Mouse (Mus musculus) intestine, embryonic 14.5 days (tissue): Measurements from ENCODE around the gene Pax6. TPM values are rescaled to one million over a fixed set of nuclear protein-coding genes. Genes with fewer than 3 reads are reported as not detected.

Source experiments
- ATAC-seq: fragments of 200-750 bp; cut with Nextera tagmentation; replicated peaks from 2 replicates; pipeline ENCODE4 v1.8.0; 2017; ENCODE audit warnings: low read depth, moderate number of reproducible peaks, moderate TSS enrichment, moderate library complexity; ENCODE audit not compliant: low FRiP score, low TSS enrichment
- DNase-seq: peaks from one replicate; pipeline ENCODE4 v3.0.0-alpha.2; 2018; ENCODE audit warnings: low spot score
- H3K27ac ChIP-seq: fragments of 300-500 bp; sonication (generic); 2 replicates; pipeline ENCODE4 v1.5.1; 2014; ENCODE audit warnings: low read depth, mild to moderate bottlenecking, control low read depth
- H3K27me3 ChIP-seq: fragments of 300-500 bp; sonication (generic); replicated peaks from 2 replicates; pipeline ENCODE4 v1.6.1; 2014; ENCODE audit warnings: low read length, control low read depth; ENCODE audit not compliant: control insufficient read depth, insufficient read depth
- H3K36me3 ChIP-seq: fragments of 300-500 bp; sonication (generic); 2 replicates; pipeline ENCODE4 v1.6.1; 2014; ENCODE audit warnings: low read length, control low read depth; ENCODE audit not compliant: control insufficient read depth, insufficient read depth
- H3K4me1 ChIP-seq: fragments of 300-500 bp; sonication (generic); replicated peaks from 2 replicates; pipeline ENCODE4 v1.6.1; 2014; ENCODE audit warnings: low read length, control low read depth, mixed read lengths; ENCODE audit not compliant: control insufficient read depth, insufficient read depth
- H3K4me2 ChIP-seq: fragments of 300-500 bp; sonication (generic); 2 replicates; pipeline ENCODE4 v1.6.1; 2014; ENCODE audit warnings: low read length
- H3K4me3 ChIP-seq: fragments of 300-500 bp; sonication (generic); 2 replicates; pipeline ENCODE4 v1.5.1; 2014; ENCODE audit warnings: low read depth, low read length, control low read depth, mixed read lengths
- H3K9ac ChIP-seq: fragments of 300-500 bp; sonication (generic); 2 replicates; pipeline ENCODE4 v1.6.1; 2014; ENCODE audit warnings: mild to moderate bottlenecking, low read length
- H3K9me3 ChIP-seq: fragments of 300-500 bp; sonication (generic); 2 replicates; pipeline ENCODE4 v1.6.1; 2016; ENCODE audit warnings: low read length, control low read depth; ENCODE audit not compliant: control insufficient read depth
- WGBS: fragments of 180-500 bp; shearing (Covaris S2); extraction: QIAGEN DNeasy Blood & Tissue Kit; methylation state at CpG from one replicate; pipeline ENCODE4 v1.1.7; 2014; 5-methylcytosine and 5-hydroxymethylcytosine counted together
- polyA plus RNA-seq: library from polyadenylated mRNA; unstranded; fragments of >200 nt; fragmentation: Nextera tagmentation; extraction: Ambion mirVana; gene quantifications from 2 replicates; pipeline ENCODE4 v1.2.1, GENCODE M21; 2014

Pax6 gene
- polyA plus RNA-seq, 1 experiment from 2014 or later, result 2.2 TPM

DNA sequence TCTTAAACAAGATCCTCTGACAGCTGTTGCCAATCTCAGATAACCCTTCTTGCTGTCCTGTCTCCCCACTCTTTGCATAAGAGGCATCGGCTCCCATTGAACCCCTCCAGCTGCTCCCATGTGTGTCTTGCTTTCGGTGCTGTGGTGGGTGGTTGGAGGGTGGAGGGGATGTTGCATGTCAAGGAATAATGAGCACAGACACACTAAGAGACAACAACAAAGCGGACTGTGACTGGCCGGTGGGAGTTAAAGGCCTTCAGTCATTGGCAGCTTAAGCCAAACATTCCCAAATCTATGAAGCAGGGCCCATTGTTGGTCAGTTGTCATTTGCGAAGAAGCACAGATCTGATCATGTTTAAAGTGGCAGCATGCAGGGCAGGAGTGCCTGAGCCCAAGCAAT lies 29.0 kb downstream of the Pax6 start:
- Histone ChIP-seq H3K4me1 (no peaks in the 10 kb centered on the region), H3K27me3 (peaks cover 11% of the 10 kb centered on the region), H3K4me3 (no peak overlapping the region), H3K9me3 (no peaks in the 10 kb centered on the region), H3K27ac (no peak overlapping the region), H3K4me2 (no peak overlapping the region), H3K36me3 (peaks cover 7% of the 10 kb centered on the region; the same call in 1 of the 2 replicates), H3K9ac (no peak overlapping the region)
- no peak for DNase-seq
- 74% methylated on average over 5 of the region's 5 CpGs for whole genome bisulfite sequencing
- ATAC-seq, result no peak

DNA sequence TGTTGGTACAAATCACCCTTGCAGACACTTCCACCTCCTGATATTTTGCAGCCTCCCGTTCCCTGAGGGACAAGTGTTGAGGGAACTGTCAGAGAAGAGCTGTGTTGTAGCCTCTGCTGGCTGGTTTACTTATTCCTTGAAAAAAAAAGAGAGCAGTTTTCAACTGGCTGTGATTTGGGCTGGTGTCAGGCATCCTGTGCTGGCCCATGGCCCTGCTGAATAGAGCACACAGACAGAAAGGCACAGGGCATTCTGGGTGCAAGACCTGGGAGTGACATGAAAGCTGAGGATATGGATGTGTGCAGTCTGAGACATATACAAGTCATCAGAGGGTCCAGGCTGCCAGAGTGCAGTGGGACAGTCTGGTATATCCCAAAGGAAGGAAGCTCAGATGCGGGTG lies 29.9 kb downstream of the Pax6 start:
- peaks cover 2% of the 10 kb centered on the region; the same call in 1 of the 2 replicates for H3K27me3 ChIP-seq
- WGBS, result 88% methylated on average over 2 of the region's 2 CpGs
- no peaks in the 10 kb centered on the region for H3K4me1 ChIP-seq
- H3K9me3 ChIP-seq, result no peaks in the 10 kb centered on the region
- no peak for ATAC-seq
- DNase-seq, result no peak
- H3K27ac ChIP-seq, result no peak overlapping the region
- H3K4me3 ChIP-seq, result no peak overlapping the region
- peaks cover 7% of the 10 kb centered on the region; the same call in 1 of the 2 replicates for H3K36me3 ChIP-seq
- no peak overlapping the region for H3K9ac ChIP-seq
- no peak overlapping the region for H3K4me2 ChIP-seq

DNA sequence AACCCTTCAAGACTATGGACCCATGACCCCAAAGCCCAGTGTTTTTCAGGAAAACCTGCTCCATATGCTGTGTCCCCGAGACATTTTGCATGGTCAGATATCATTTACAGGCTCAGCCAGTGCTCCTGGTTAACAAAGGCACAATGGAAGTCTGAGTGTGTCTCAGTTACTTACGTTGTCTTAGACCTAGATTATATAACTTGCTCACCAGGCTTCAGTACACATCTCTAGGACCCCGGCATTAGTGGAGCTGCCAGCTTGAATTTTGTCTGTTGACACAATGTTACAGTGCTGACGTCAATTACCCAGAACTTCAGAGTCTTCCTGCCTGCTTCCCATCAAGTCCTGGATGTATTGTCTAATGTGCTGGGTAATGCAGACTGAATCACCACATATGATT lies 33.1 kb downstream of the Pax6 start:
- H3K27ac ChIP-seq, result no peak overlapping the region
- no peak overlapping the region for H3K4me2 ChIP-seq
- no peaks in the 10 kb centered on the region for H3K27me3 ChIP-seq
- H3K4me1 ChIP-seq, result no peaks in the 10 kb centered on the region
- DNase-seq, result no peak
- H3K4me3 ChIP-seq, result no peak overlapping the region
- no peak for ATAC-seq
- no peak overlapping the region for H3K9ac ChIP-seq
- H3K9me3 ChIP-seq, result no peaks in the 10 kb centered on the region
- H3K36me3 ChIP-seq, result peaks cover 7% of the 10 kb centered on the region; the same call in 1 of the 2 replicates
- 60% methylated on average over 4 of the region's 4 CpGs for WGBS

DNA sequence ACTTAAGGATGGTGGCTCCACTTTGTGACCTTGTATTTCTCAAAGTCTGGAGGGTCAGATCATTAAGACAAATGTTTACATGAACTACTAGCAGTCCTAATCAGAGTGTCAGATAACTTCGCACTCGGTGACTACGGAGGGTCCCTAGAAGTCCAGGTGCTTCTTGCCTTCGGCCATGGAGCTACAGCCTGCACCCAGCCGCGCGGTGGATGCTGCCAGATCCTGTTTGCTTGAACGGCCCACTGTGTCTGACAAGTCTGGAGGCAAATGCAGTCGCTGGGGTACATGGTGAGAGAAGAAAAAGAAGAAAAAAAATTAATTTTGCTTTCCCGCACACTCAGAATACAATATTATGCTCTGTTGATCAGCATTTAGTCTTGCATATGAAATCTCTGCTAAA lies 33.9 kb downstream of the Pax6 start:
- Histone ChIP-seq H3K4me3 (no peak overlapping the region), H3K4me2 (no peak overlapping the region), H3K36me3 (peaks cover 7% of the 10 kb centered on the region; the same call in 1 of the 2 replicates), H3K4me1 (no peaks in the 10 kb centered on the region), H3K9me3 (no peaks in the 10 kb centered on the region), H3K9ac (no peak overlapping the region), H3K27ac (no peak overlapping the region), H3K27me3 (no peaks in the 10 kb centered on the region)
- DNase-seq (no peak), ATAC-seq (no peak)
- 59% methylated on average over 10 of the region's 10 CpGs for WGBS

DNA sequence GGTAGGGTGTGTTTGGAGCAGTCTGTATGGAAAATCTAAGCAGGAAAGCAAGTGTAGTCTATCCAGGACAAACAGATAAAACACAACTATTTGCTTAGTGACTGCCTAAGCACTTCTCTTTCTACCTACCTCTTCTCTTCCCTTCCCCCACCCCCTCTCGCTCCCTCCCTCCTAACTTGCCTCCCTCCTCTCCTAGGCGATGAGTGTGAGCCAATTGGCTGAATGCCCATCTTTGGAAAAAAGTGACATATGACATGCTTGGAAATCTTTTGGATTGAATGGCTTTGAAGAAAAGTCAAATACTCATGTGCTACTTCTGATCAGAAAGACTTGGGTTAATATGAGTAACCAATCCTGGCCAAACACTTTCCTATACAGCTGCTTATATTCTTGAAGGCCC lies 36.6 kb downstream of the Pax6 start:
- no peak overlapping the region for H3K4me3 ChIP-seq
- H3K4me2 ChIP-seq, result no peak overlapping the region
- DNase-seq (no peak), ATAC-seq (no peak)
- no peak overlapping the region for H3K27ac ChIP-seq
- H3K4me1 ChIP-seq, result no peaks in the 10 kb centered on the region
- no peak overlapping the region for H3K9ac ChIP-seq
- H3K27me3 ChIP-seq, result no peaks in the 10 kb centered on the region
- no peaks in the 10 kb centered on the region for H3K9me3 ChIP-seq
- H3K36me3 ChIP-seq, result peaks cover 7% of the 10 kb centered on the region; the same call in 1 of the 2 replicates
- WGBS, result 72% methylated on average over 2 of the region's 2 CpGs

DNA sequence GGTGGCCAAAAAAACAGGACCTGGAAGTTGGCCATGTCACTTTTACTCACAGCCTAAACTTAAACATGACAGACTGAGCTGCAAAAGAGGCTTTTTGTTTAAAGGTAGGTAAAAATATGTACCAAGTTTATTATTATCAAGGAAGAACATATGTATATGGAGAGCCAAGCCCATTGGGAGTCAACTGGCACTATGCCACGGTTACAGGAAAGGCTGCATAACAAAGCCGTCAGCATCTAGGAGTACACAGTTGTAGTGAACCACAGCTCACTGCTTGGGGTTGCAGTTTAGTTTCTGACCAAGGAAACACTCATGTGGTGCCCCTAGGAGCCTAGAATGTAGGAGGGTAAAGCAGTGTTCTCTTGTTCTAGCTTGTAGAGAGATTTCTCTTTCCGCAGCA lies 40.4 kb downstream of the Pax6 start:
- no peak overlapping the region for H3K4me2 ChIP-seq
- no peaks in the 10 kb centered on the region for H3K4me1 ChIP-seq
- H3K9me3 ChIP-seq, result no peaks in the 10 kb centered on the region
- H3K27ac ChIP-seq, result no peak overlapping the region
- H3K9ac ChIP-seq, result no peak overlapping the region
- ATAC-seq, result no peak
- no peaks in the 10 kb centered on the region for H3K27me3 ChIP-seq
- WGBS, result 82% methylated on average over 3 of the region's 3 CpGs
- no peak for DNase-seq
- no peak overlapping the region for H3K4me3 ChIP-seq
- H3K36me3 ChIP-seq, result no peaks in the 10 kb centered on the region

DNA sequence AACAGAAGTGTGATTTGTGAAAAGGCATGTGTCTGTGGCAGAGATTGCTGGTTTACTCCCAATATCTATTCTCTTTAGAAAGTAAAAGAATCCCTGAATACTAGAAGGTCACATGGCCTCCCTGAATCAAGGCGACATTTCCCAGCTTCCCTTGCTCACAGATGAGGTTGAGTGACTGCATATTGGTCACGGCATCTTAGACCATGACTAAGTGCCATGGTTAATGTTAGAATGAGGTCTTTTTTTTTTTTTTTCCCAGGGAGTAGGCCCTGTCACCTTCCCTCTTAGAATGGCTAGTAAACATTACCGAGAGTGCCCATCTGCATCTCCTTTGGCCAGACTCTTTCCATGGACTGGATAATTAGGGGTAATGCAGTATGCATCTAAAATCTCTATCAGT lies 41.8 kb downstream of the Pax6 start:
- Histone ChIP-seq H3K4me1 (no peaks in the 10 kb centered on the region), H3K9ac (no peak overlapping the region), H3K4me2 (no peak overlapping the region), H3K27ac (no peak overlapping the region), H3K4me3 (no peak overlapping the region), H3K27me3 (no peaks in the 10 kb centered on the region), H3K9me3 (no peaks in the 10 kb centered on the region), H3K36me3 (no peaks in the 10 kb centered on the region)
- 84% methylated on average over 3 of the region's 3 CpGs for WGBS
- DNase-seq (no peak), ATAC-seq (no peak)

DNA sequence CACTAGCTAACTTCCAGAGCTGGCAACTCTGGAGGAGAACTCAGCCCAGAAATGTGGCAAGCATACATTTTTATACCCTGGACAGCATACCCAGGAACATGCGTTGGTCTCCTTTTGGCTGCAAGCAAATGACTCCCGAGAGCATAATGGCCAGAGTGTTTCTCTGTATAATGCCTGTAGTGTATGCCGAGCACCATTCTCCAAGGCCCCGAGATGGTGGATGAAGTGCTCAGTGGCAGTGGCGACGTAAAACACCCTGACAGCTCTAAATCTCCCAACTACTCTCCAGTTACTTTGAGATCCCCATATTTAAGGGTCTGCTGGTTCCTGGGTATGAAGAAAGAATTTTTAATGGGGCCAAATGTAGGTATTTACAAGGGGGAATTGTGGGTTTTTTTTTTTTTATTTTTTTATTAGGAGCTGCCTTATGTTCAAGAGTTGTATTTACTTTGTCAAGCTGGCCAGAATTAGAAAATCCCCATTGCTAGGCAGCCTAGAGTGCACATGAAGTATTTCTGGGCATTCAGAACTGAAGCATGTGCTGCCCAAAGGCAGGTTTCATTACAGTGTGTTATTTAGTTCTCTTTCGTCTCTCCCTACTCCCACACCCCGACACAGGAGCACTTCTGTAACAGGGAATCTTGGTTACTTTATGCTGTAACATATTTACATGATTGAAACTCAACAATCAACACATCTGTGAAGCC lies 46.9 kb downstream of the Pax6 start:
- Histone ChIP-seq H3K4me1 (no peaks in the 10 kb centered on the region), H3K4me3 (no peak overlapping the region), H3K9me3 (no peaks in the 10 kb centered on the region), H3K27ac (no peak overlapping the region), H3K27me3 (no peaks in the 10 kb centered on the region), H3K9ac (no peak overlapping the region), H3K36me3 (no peaks in the 10 kb centered on the region), H3K4me2 (no peak overlapping the region)
- WGBS, result 81% methylated on average over 8 of the region's 8 CpGs
- ATAC-seq (no peak), DNase-seq (no peak)

DNA sequence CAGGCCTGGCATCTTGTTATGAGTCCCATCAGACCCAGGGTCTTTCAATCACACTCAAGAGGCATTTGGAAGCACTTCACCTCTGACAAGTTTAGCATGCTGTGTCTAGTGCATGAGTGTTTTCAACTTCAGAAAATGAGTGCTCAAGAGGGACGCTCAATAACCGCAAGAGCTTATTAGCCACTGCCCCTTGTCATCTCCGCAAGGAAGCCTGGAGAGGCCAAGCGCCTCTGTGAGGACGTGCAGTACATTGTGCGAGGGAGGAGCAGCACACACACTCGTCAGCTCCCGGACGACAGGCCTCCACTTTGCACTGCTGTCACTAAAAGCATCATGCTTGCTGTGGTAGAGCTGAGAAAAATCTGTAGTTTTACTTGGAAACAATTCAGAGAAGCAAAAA lies 58.0 kb downstream of the Pax6 start:
- H3K27me3 ChIP-seq, result no peaks in the 10 kb centered on the region
- no peak overlapping the region for H3K9ac ChIP-seq
- no peaks in the 10 kb centered on the region for H3K36me3 ChIP-seq
- DNase-seq (no peak), ATAC-seq (no peak)
- H3K9me3 ChIP-seq, result no peaks in the 10 kb centered on the region
- H3K4me2 ChIP-seq, result no peak overlapping the region
- WGBS, result 77% methylated on average over 9 of the region's 9 CpGs
- H3K4me1 ChIP-seq, result no peaks in the 10 kb centered on the region
- H3K4me3 ChIP-seq, result no peak overlapping the region
- H3K27ac ChIP-seq, result no peak overlapping the region
